Mouse (Mus musculus): Measurements from ENCODE around the gene Cdk14. TPM values are rescaled to one million over a fixed set of nuclear protein-coding genes. Genes with fewer than 3 reads are reported as not detected.

Gene Cdk14
- polyA plus RNA-seq, 1 experiment from 2014 or later, result 35.8 TPM

- Histone ChIP-seq H3K36me3 (no peaks in the 10 kb centered on the region), H3K9ac (no peak overlapping the region), H3K27me3 (no peaks in the 10 kb centered on the region), H3K27ac (no peak overlapping the region), H3K4me2 (no peak overlapping the region), H3K4me3 (no peak overlapping the region), H3K4me1 (replicated peaks) (no peaks in the 10 kb centered on the region), H3K9me3 (no peaks in the 10 kb centered on the region)
- ATAC-seq (ENCODE audit: low FRiP score), result no peak
- WGBS, result 93% methylated on average over 3 of the region's 3 CpGs
Measured at GRCm38 (mm10) chr5:5013783-5014182, 406.3 kb downstream of the Cdk14 start.

- Histone ChIP-seq H3K4me1 (replicated peaks) (peaks cover 4% of the 10 kb centered on the region), H3K9ac (no peak overlapping the region), H3K9me3 (no peaks in the 10 kb centered on the region), H3K27ac (no peak overlapping the region), H3K4me3 (no peak overlapping the region), H3K27me3 (no peaks in the 10 kb centered on the region), H3K4me2 (no peak overlapping the region), H3K36me3 (no peaks in the 10 kb centered on the region)
- WGBS, result 87% methylated on average over 7 of the region's 7 CpGs
- ATAC-seq (ENCODE audit: low FRiP score), result no peak
Measured at GRCm38 (mm10) chr5:5012521-5013346, 407.4 kb downstream of the Cdk14 start.

- H3K36me3 ChIP-seq, result no peaks in the 10 kb centered on the region
- no peaks in the 10 kb centered on the region for H3K27me3 ChIP-seq
- H3K9ac ChIP-seq, result no peak overlapping the region
- no peak for ATAC-seq (ENCODE audit: low FRiP score)
- no peak overlapping the region for H3K4me2 ChIP-seq
- peaks cover 14% of the 10 kb centered on the region for H3K4me1 ChIP-seq (replicated peaks)
- 87% methylated on average over 4 of the region's 4 CpGs for WGBS
- no peaks in the 10 kb centered on the region for H3K9me3 ChIP-seq
- H3K4me3 ChIP-seq, result no peak overlapping the region
- H3K27ac ChIP-seq, result peak overlapping the region; percentile 61
Measured at GRCm38 (mm10) chr5:5008153-5008745, 411.9 kb downstream of the Cdk14 start.

GRCm38 (mm10) chr5:5007489-5008152 is 412.5 kb downstream of the Cdk14 start:
- Histone ChIP-seq H3K27ac (peak overlapping the region; percentile 61), H3K4me1 (replicated peaks) (peaks cover 14% of the 10 kb centered on the region), H3K4me2 (no peak overlapping the region), H3K4me3 (no peak overlapping the region), H3K27me3 (no peaks in the 10 kb centered on the region), H3K9me3 (no peaks in the 10 kb centered on the region), H3K9ac (no peak overlapping the region), H3K36me3 (no peaks in the 10 kb centered on the region)
- 73% methylated on average over 15 of the region's 15 CpGs for WGBS
- ATAC-seq (ENCODE audit: low FRiP score), result peak; percentile 67

GRCm38 (mm10) chr5:5005633-5006032 is 414.5 kb downstream of the Cdk14 start:
- WGBS, result 83% methylated on average over 1 of the region's 1 CpGs
- Histone ChIP-seq H3K4me2 (no peak overlapping the region), H3K36me3 (no peaks in the 10 kb centered on the region), H3K27ac (no peak overlapping the region), H3K4me1 (replicated peaks) (peaks cover 14% of the 10 kb centered on the region), H3K4me3 (no peak overlapping the region), H3K27me3 (no peaks in the 10 kb centered on the region), H3K9me3 (no peaks in the 10 kb centered on the region), H3K9ac (no peak overlapping the region)
- no peak for ATAC-seq (ENCODE audit: low FRiP score)

- H3K4me1 ChIP-seq (replicated peaks), result peaks cover 14% of the 10 kb centered on the region
- no peaks in the 10 kb centered on the region for H3K36me3 ChIP-seq
- no peak overlapping the region for H3K27ac ChIP-seq
- no peak for ATAC-seq (ENCODE audit: low FRiP score)
- no peak overlapping the region for H3K4me3 ChIP-seq
- H3K4me2 ChIP-seq, result no peak overlapping the region
- no peak overlapping the region for H3K9ac ChIP-seq
- 87% methylated on average over 2 of the region's 2 CpGs for WGBS
- no peaks in the 10 kb centered on the region for H3K27me3 ChIP-seq
- H3K9me3 ChIP-seq, result no peaks in the 10 kb centered on the region
Measured at GRCm38 (mm10) chr5:5004740-5005139, 415.4 kb downstream of the Cdk14 start.

- Histone ChIP-seq H3K36me3 (no peaks in the 10 kb centered on the region), H3K4me1 (replicated peaks) (peaks cover 5% of the 10 kb centered on the region; the same call in 1 of the 2 replicates), H3K9ac (no peak overlapping the region), H3K4me2 (no peak overlapping the region), H3K4me3 (no peak overlapping the region), H3K9me3 (no peaks in the 10 kb centered on the region), H3K27me3 (no peaks in the 10 kb centered on the region), H3K27ac (no peak overlapping the region)
- WGBS, result 87% methylated on average over 4 of the region's 4 CpGs
- no peak for ATAC-seq (ENCODE audit: low FRiP score)
Measured at GRCm38 (mm10) chr5:4993192-4993601, 426.9 kb downstream of the Cdk14 start.

GRCm38 (mm10) chr5:4991023-4991422 is 429.1 kb downstream of the Cdk14 start:
- peak overlapping the region; percentile 35; the same call in 1 of the 2 replicates for H3K27ac ChIP-seq
- peaks cover 5% of the 10 kb centered on the region; the same call in 1 of the 2 replicates for H3K4me1 ChIP-seq (replicated peaks)
- H3K27me3 ChIP-seq, result no peaks in the 10 kb centered on the region
- no peaks in the 10 kb centered on the region for H3K36me3 ChIP-seq
- WGBS, result 69% methylated on average over 2 of the region's 2 CpGs
- H3K4me3 ChIP-seq, result no peak overlapping the region
- H3K4me2 ChIP-seq, result no peak overlapping the region
- H3K9ac ChIP-seq, result no peak overlapping the region
- ATAC-seq (ENCODE audit: low FRiP score), result no peak
- H3K9me3 ChIP-seq, result no peaks in the 10 kb centered on the region

GRCm38 (mm10) chr5:4990237-4990636 is 429.9 kb downstream of the Cdk14 start:
- ATAC-seq (ENCODE audit: low FRiP score), result no peak
- Histone ChIP-seq H3K4me1 (replicated peaks) (peaks cover 5% of the 10 kb centered on the region; the same call in 1 of the 2 replicates), H3K4me3 (no peak overlapping the region), H3K36me3 (no peaks in the 10 kb centered on the region), H3K27ac (no peak overlapping the region), H3K9ac (no peak overlapping the region), H3K4me2 (no peak overlapping the region), H3K9me3 (no peaks in the 10 kb centered on the region), H3K27me3 (no peaks in the 10 kb centered on the region)
- 28% methylated on average over 5 of the region's 5 CpGs for WGBS

GRCm38 (mm10) chr5:4986181-4986580 is 433.9 kb downstream of the Cdk14 start:
- no peaks in the 10 kb centered on the region for H3K9me3 ChIP-seq
- no peak overlapping the region for H3K27ac ChIP-seq
- no peak for ATAC-seq (ENCODE audit: low FRiP score)
- 69% methylated on average over 2 of the region's 2 CpGs for WGBS
- peaks cover 5% of the 10 kb centered on the region; the same call in 1 of the 2 replicates for H3K4me1 ChIP-seq (replicated peaks)
- no peak overlapping the region for H3K9ac ChIP-seq
- H3K4me3 ChIP-seq, result no peak overlapping the region
- H3K4me2 ChIP-seq, result no peak overlapping the region
- H3K27me3 ChIP-seq, result no peaks in the 10 kb centered on the region
- H3K36me3 ChIP-seq, result no peaks in the 10 kb centered on the region

GRCm38 (mm10) chr5:4979551-4979950 is 440.6 kb downstream of the Cdk14 start:
- no peaks in the 10 kb centered on the region for H3K36me3 ChIP-seq
- H3K4me2 ChIP-seq, result no peak overlapping the region
- ATAC-seq (ENCODE audit: low FRiP score), result no peak
- no peaks in the 10 kb centered on the region for H3K27me3 ChIP-seq
- no peak overlapping the region for H3K9ac ChIP-seq
- H3K27ac ChIP-seq, result no peak overlapping the region
- H3K4me1 ChIP-seq (replicated peaks), result no peaks in the 10 kb centered on the region
- 94% methylated on average over 4 of the region's 4 CpGs for WGBS
- H3K4me3 ChIP-seq, result no peak overlapping the region
- H3K9me3 ChIP-seq, result no peaks in the 10 kb centered on the region

- Histone ChIP-seq H3K4me1 (replicated peaks) (peaks cover 5% of the 10 kb centered on the region; the same call in 1 of the 2 replicates), H3K27ac (no peak overlapping the region), H3K36me3 (no peaks in the 10 kb centered on the region), H3K9ac (no peak overlapping the region), H3K4me2 (no peak overlapping the region), H3K27me3 (no peaks in the 10 kb centered on the region), H3K4me3 (no peak overlapping the region), H3K9me3 (no peaks in the 10 kb centered on the region)
- WGBS, result 85% methylated on average over 1 of the region's 1 CpGs
- ATAC-seq (ENCODE audit: low FRiP score), result no peak
Measured at GRCm38 (mm10) chr5:4973408-4973807, 446.7 kb downstream of the Cdk14 start.

All from hindbrain, embryonic 13.5 days (tissue).